Mouse (Mus musculus) ES-Bruce4 (cell line): Measurements from ENCODE around the gene Taf9b.

Source experiments
- EP300 ChIP-seq: IDR thresholded peaks from 2 replicates; pipeline ENCODE4 v1.6.1; 2011; ENCODE audit warnings: low read depth, low read length; ENCODE audit not compliant: insufficient read depth
- POLR2A ChIP-seq: IDR thresholded peaks from one replicate; pipeline ENCODE4 v1.8.1; 2011; ENCODE audit warnings: low read length; ENCODE audit not compliant: insufficient read depth

DNA sequence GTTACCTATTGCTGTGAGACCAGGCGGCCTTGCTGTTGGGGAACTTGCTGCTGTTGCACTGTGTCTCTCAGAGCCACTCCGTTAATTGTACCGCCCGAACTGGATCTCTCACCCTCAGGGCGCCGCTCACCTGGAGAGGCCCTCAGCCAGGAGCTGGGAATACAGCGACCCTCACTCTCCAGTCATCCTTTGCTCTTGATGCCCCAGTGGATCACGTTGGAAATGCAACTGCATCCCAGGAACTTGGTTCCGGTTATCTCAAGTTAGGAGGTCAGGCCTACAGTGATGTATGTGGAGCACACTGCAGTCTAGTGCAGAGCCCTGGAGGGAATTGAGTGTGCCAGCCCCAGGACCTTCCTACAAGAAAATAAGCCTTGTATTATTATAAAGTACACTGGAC is 44.6 kb downstream of the Taf9b start:
- TF ChIP-seq POLR2A: no peak
- TF ChIP-seq EP300: no peak
